ENCODE assay signal across 13 mouse cellular contexts in genomic region chr10:60794792-60795191, GRCm38 (mm10). TPM values are rescaled to one million over a fixed set of nuclear protein-coding genes. Genes with fewer than 3 reads are reported as not detected.
DNase-seq lines count a peak whose midpoint lies in the region; ATAC-seq lines count a peak whose summit lies in the region.
"Had no signal": no experiment of that assay in that cellular context is flagged by ENCODE, and none has a peak within 500 bp of the region (broad histone marks: within the 10 kb centered on the region; RNA-seq: fewer than 3 reads in every experiment).

No protein-coding gene starts in this region.

- H3K9me3 ChIP-seq in kidney, embryonic 15.5 days (replicated peaks), result no peaks in the 10 kb centered on the region
- H3K9me3 ChIP-seq in forebrain, embryonic 11.5 days (ENCODE audit: control insufficient read depth, low read length), result no peaks in the 10 kb centered on the region
- H3K9me3 ChIP-seq in limb, embryonic 13.5 days, result no peaks in the 10 kb centered on the region

- peak overlapping the region; percentile 42; the same call in 1 of the 2 replicates for H3K27ac ChIP-seq in kidney, embryonic 15.5 days
- peak overlapping the region; percentile 63; the same call in 1 of the 2 replicates for H3K27ac ChIP-seq in forebrain, embryonic 11.5 days (ENCODE audit: low read depth, low read length)
- peak overlapping the region; percentile 87 for H3K27ac ChIP-seq in limb, embryonic 13.5 days

- H3K36me3 ChIP-seq in kidney, embryonic 15.5 days, result no peaks in the 10 kb centered on the region
- H3K36me3 ChIP-seq in forebrain, embryonic 11.5 days (ENCODE audit: control insufficient read depth, insufficient read depth, low read length), result no peaks in the 10 kb centered on the region
- no peaks in the 10 kb centered on the region for H3K36me3 ChIP-seq in limb, embryonic 13.5 days
- H3K36me3 ChIP-seq: G1E had no signal

- H3K4me3 ChIP-seq in kidney, embryonic 15.5 days (replicated peaks), result no peak overlapping the region
- H3K4me3 ChIP-seq in forebrain, embryonic 11.5 days (ENCODE audit: low read depth, low read length), result no peak overlapping the region
- H3K4me3 ChIP-seq in limb, embryonic 13.5 days, result no peak overlapping the region

- H3K27me3 ChIP-seq in kidney, embryonic 15.5 days, result peaks cover 14% of the 10 kb centered on the region; the same call in 1 of the 2 replicates
- no peaks in the 10 kb centered on the region for H3K27me3 ChIP-seq in forebrain, embryonic 11.5 days (ENCODE audit: control insufficient read depth, insufficient read depth, low read length)
- H3K27me3 ChIP-seq in limb, embryonic 13.5 days, result no peaks in the 10 kb centered on the region

- peak; percentile 16; the same call in 1 of the 2 replicates for ATAC-seq in kidney, embryonic 15.5 days (replicated peaks; ENCODE audit: low FRiP score)
- no peak for ATAC-seq in forebrain, embryonic 11.5 days (replicated peaks; ENCODE audit: low FRiP score)
- no peak for ATAC-seq in limb, embryonic 13.5 days (ENCODE audit: low FRiP score, low read depth)
- ATAC-seq: liver, postnatal 0 days had no signal

- no peak overlapping the region for H3K9ac ChIP-seq in kidney, embryonic 15.5 days
- H3K9ac ChIP-seq in forebrain, embryonic 11.5 days (ENCODE audit: low read length), result peak overlapping the region; percentile 29; the same call in 1 of the 2 replicates
- H3K9ac ChIP-seq in limb, embryonic 13.5 days, result peak overlapping the region; percentile 19; the same call in 1 of the 2 replicates
- H3K9ac ChIP-seq: liver, postnatal 0 days had no signal

- WGBS in kidney, embryonic 15.5 days, result 33% methylated on average over 8 of the region's 8 CpGs
- WGBS in forebrain, embryonic 11.5 days, result 39% methylated on average over 8 of the region's 8 CpGs
- 12% methylated on average over 8 of the region's 8 CpGs for WGBS in limb, embryonic 13.5 days

- H3K4me2 ChIP-seq in kidney, embryonic 15.5 days, result no peak overlapping the region
- H3K4me2 ChIP-seq in forebrain, embryonic 11.5 days (ENCODE audit: low read depth, low read length, severe bottlenecking), result no peak overlapping the region
- peak overlapping the region; percentile 40 for H3K4me2 ChIP-seq in limb, embryonic 13.5 days (replicated peaks)

- DNase-seq in embryo, embryonic 10.5 days (ENCODE audit: low spot score), result peak; percentile 25
- DNase-seq in embryo, embryonic 11 days, result no peak
- no peak for DNase-seq in kidney, adult 11 months
- no peak for DNase-seq in forebrain, embryonic 11.5 days (ENCODE audit: low spot score)
- no peak for DNase-seq in urinary bladder, postnatal 14 days (ENCODE audit: low spot score)
- no peak for DNase-seq in urinary bladder, postnatal 4 days (ENCODE audit: low spot score in 2 of 2)
- DNase-seq: cerebellum, adult 11 months; heart, postnatal 10 days; kidney, adult 9 months; liver, postnatal 0 days had no signal

- peaks cover 72% of the 10 kb centered on the region for H3K4me1 ChIP-seq in kidney, embryonic 15.5 days
- H3K4me1 ChIP-seq in forebrain, embryonic 11.5 days (replicated peaks; ENCODE audit: control insufficient read depth, insufficient read depth, low read length), result peaks cover 21% of the 10 kb centered on the region
- peaks cover 79% of the 10 kb centered on the region for H3K4me1 ChIP-seq in limb, embryonic 13.5 days

RNA-seq across cellular contexts. Expression of gene Unc5b, which starts 36.6 kb away (rescaled TPM):
- polyA plus RNA-seq in kidney, embryonic 15.5 days (2015; fragmentation: Nextera tagmentation; extraction: Ambion mirVana), result 9.2 and 10.0 TPM in 2 replicates
- 4.0 TPM in 2 replicates for polyA plus RNA-seq in forebrain, embryonic 11.5 days (2014; fragmentation: Nextera tagmentation; extraction: Ambion mirVana)
- polyA plus RNA-seq in limb, embryonic 13.5 days (2015; fragmentation: Nextera tagmentation; extraction: Ambion mirVana), result 8.1 and 8.3 TPM in 2 replicates
- polyA plus RNA-seq: G1E had no signal

RNA-seq across cellular contexts. Expression of gene Slc29a3, which starts 42.2 kb away (rescaled TPM):
- polyA plus RNA-seq in kidney, embryonic 15.5 days (2015; fragmentation: Nextera tagmentation; extraction: Ambion mirVana), result 13.4 and 15.5 TPM in 2 replicates
- 8.0 and 8.9 TPM in 2 replicates for polyA plus RNA-seq in forebrain, embryonic 11.5 days (2014; fragmentation: Nextera tagmentation; extraction: Ambion mirVana)
- 12.4 and 13.7 TPM in 2 replicates for polyA plus RNA-seq in limb, embryonic 13.5 days (2015; fragmentation: Nextera tagmentation; extraction: Ambion mirVana)
